Mouse (Mus musculus) C2C12 (cell line): ENCODE data around the gene Zdhhc9. TPM values are rescaled to one million over a fixed set of nuclear protein-coding genes. Genes with fewer than 3 reads are reported as not detected.
"Not testable (repeated sequence)": the region's sequence is repeated elsewhere in the genome, so short reads cannot be mapped to it uniquely, and the experiment has no call there.

Experiments
- H3K27me3 ChIP-seq: one replicate; pipeline ENCODE4 v1.6.1; 2011; ENCODE audit not compliant: control insufficient read depth, insufficient read depth, insufficient read length
- H3K36me3 ChIP-seq: one replicate; pipeline ENCODE4 v1.6.1; 2011; ENCODE audit not compliant: control insufficient read depth, insufficient read depth
- H3K4me3 ChIP-seq: one replicate; pipeline ENCODE4 v1.5.1; 2011; ENCODE audit warnings: mild to moderate bottlenecking, control low read depth; ENCODE audit not compliant: poor library complexity, insufficient read depth, severe bottlenecking
- H3K79me2 ChIP-seq: one replicate; pipeline ENCODE4 v1.6.1; 2011; ENCODE audit not compliant: control insufficient read depth, insufficient read depth
- H3K79me3 ChIP-seq: one replicate; pipeline ENCODE4 v1.6.1; 2011; ENCODE audit warnings: low read depth, control low read depth
- H3ac ChIP-seq: one replicate; pipeline ENCODE3; 2011; ENCODE audit warnings: low read depth; ENCODE audit not compliant: control insufficient read depth, insufficient read length
- CEBPB ChIP-seq: IDR thresholded peaks from one replicate; pipeline ENCODE4 v1.6.1; 2011; ENCODE audit warnings: low read depth, mild to moderate bottlenecking, control low read depth, moderate library complexity
- CTCF ChIP-seq: IDR thresholded peaks from one replicate; pipeline ENCODE4 v1.5.1; 2011; ENCODE audit not compliant: control insufficient read depth, insufficient read depth, insufficient read length
- FOSL1 ChIP-seq: IDR thresholded peaks from one replicate; pipeline ENCODE4 v1.8.0; 2011; ENCODE audit warnings: mild to moderate bottlenecking, low read length; ENCODE audit not compliant: poor library complexity, insufficient read depth, severe bottlenecking
- MAX ChIP-seq: IDR thresholded peaks from one replicate; pipeline ENCODE4 v1.6.1; 2011; ENCODE audit warnings: mild to moderate bottlenecking, control low read depth
- MYOD1 ChIP-seq: IDR thresholded peaks from one replicate; pipeline ENCODE4 v1.6.1; 2011; ENCODE audit warnings: low read depth; ENCODE audit not compliant: control insufficient read depth, insufficient read length
- MYOG ChIP-seq: IDR thresholded peaks from one replicate; pipeline ENCODE4 v1.6.1; 2011; ENCODE audit not compliant: control insufficient read depth, insufficient read length; ENCODE audit errors: extremely low read depth
- USF1 ChIP-seq: IDR thresholded peaks from one replicate; pipeline ENCODE4 v1.6.1; 2011; ENCODE audit warnings: low read depth, mild to moderate bottlenecking, control low read depth, moderate library complexity
- polyA plus RNA-seq: library from polyadenylated mRNA; unstranded; fragments of >200 nt; fragmentation: generic; extraction: Trizol; gene quantifications from one replicate; pipeline ENCODE4 v1.2.1, GENCODE M21; 2012; ENCODE audit warnings: missing spikeins

The Zdhhc9 gene
- polyA plus RNA-seq, 1 experiment, result 5.9 TPM

- TF ChIP-seq FOSL1 (no peak), MYOD1 (no peak), CEBPB (no peak), MAX (no peak), MYOG (no peak), CTCF (no peak), USF1 (no peak)
- Histone ChIP-seq H3K79me3 (no peaks in the 10 kb centered on the region), H3K36me3 (no peaks in the 10 kb centered on the region), H3K27me3 (no peaks in the 10 kb centered on the region), H3K79me2 (no peaks in the 10 kb centered on the region), H3K4me3 (no peak overlapping the region), H3ac (no peak overlapping the region)
Measured at GRCm38 (mm10) chrX:48222706-48223105, 14.0 kb upstream of the Zdhhc9 start.

- H3K79me2 ChIP-seq, result no peaks in the 10 kb centered on the region
- H3K27me3 ChIP-seq, result no peaks in the 10 kb centered on the region
- H3ac ChIP-seq, result no peak overlapping the region
- H3K79me3 ChIP-seq, result no peaks in the 10 kb centered on the region
- no peak overlapping the region for H3K4me3 ChIP-seq
- no peak for TF ChIP-seq FOSL1
- TF ChIP-seq USF1, result no peak
- TF ChIP-seq MYOD1, result no peak
- no peak for TF ChIP-seq CTCF
- no peaks in the 10 kb centered on the region for H3K36me3 ChIP-seq
Measured at GRCm38 (mm10) chrX:48219468-48219867, 10.8 kb upstream of the Zdhhc9 start.

- H3K79me3 ChIP-seq, H3ac ChIP-seq, H3K27me3 ChIP-seq, H3K36me3 ChIP-seq, H3K4me3 ChIP-seq, H3K79me2 ChIP-seq: not testable (repeated sequence)
Measured at GRCm38 (mm10) chrX:48209746-48210145, 1.1 kb upstream of the Zdhhc9 start.

GRCm38 (mm10) chrX:48207761-48208487, 754 bp downstream of the Zdhhc9 start:
- H3ac ChIP-seq, result peak overlapping the region; percentile 94
- no peaks in the 10 kb centered on the region for H3K36me3 ChIP-seq
- TF ChIP-seq MYOG (no peak), CEBPB (no peak), FOSL1 (no peak), MAX (peak; percentile 7), USF1 (no peak), MYOD1 (no peak)
- peak overlapping the region; percentile 42 for H3K4me3 ChIP-seq
- H3K79me2 ChIP-seq, result no peaks in the 10 kb centered on the region
- H3K79me3 ChIP-seq, result no peaks in the 10 kb centered on the region
- H3K27me3 ChIP-seq, result no peaks in the 10 kb centered on the region

- no peaks in the 10 kb centered on the region for H3K79me2 ChIP-seq
- H3K36me3 ChIP-seq, result no peaks in the 10 kb centered on the region
- no peak overlapping the region for H3ac ChIP-seq
- H3K4me3 ChIP-seq, result no peak overlapping the region
- H3K79me3 ChIP-seq, result no peaks in the 10 kb centered on the region
- TF ChIP-seq MAX (no peak), MYOD1 (no peak), USF1 (no peak), CTCF (no peak), FOSL1 (no peak), CEBPB (no peak), MYOG (no peak)
- H3K27me3 ChIP-seq, result no peaks in the 10 kb centered on the region
Measured at GRCm38 (mm10) chrX:48204469-48204868, 4.2 kb downstream of the Zdhhc9 start.

GRCm38 (mm10) chrX:48203763-48204162, 4.9 kb downstream of the Zdhhc9 start:
- H3ac ChIP-seq, result no peak overlapping the region
- H3K27me3 ChIP-seq, result no peaks in the 10 kb centered on the region
- H3K36me3 ChIP-seq, result no peaks in the 10 kb centered on the region
- no peaks in the 10 kb centered on the region for H3K79me3 ChIP-seq
- H3K4me3 ChIP-seq, result no peak overlapping the region
- no peaks in the 10 kb centered on the region for H3K79me2 ChIP-seq
- TF ChIP-seq CTCF (no peak), MAX (no peak)
